Mouse (Mus musculus): ENCODE data around the gene Plcl1. TPM values are rescaled to one million over a fixed set of nuclear protein-coding genes. Genes with fewer than 3 reads are reported as not detected.

Plcl1 gene
- total RNA-seq, 2 experiments from 2014 or later, result 11.7 to 12.3 TPM

DNA sequence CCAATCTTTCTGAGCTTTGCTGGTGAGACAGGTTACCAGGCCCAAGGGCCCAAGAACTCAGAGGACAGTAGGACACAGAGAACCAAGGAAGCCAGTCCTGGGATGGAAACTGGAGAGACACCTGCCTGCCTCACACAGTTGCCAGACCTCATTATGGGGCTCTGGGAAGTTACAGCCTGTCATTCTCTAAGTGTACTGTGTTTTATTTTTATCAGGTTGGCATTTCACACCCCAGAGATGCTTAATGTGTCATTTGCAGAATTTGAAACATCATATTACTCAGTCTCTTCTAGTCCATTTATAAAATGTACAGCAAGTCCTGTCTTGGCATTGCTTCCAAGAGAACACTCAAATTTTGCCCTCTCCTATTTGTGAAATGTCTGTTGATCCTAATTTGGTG, 111.5 kb downstream of the Plcl1 start:
- DNase-seq (ENCODE audit: low spot score in 2 of 2), result no peak

DNA sequence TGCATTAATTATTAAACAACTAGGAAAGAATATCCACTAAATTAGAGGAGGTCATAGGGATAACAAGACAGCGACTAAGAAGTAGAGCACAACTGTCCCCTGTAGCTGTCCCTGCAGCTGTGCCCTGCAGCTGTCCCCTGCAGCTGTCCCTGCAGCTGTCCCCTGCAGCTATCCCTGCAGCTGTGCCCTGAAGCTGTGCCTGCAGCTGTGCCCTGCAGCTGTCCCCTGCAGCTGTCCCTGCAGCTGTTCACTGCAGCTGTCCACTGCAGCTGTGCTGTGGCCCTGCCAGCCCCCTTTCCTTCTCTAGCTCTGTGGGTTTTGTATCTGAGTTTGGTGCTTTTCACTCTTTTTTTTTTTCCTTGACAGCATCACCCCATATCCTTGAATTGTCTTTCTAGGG, 118.2 kb downstream of the Plcl1 start:
- no peak for DNase-seq (ENCODE audit: low spot score in 2 of 2)

DNA sequence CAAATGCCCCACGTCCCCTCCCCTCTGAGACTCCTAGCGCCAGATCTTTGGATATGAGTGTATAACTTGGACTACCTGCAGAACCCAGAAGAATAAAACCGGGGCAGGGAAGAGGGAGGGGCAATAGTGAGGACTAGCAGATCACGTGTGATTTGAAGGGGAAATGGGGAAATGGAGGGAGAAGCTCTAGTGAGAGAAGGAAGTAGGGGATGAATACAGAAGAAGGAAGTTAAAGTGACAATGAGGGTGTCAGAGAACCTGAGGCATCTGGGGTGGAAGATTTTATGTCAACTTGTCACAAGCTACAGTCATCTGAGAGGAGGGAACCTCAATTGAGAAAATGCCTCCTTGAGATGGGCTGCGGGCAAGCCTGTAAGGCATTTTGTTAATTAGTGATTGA, 119.4 kb downstream of the Plcl1 start:
- no peak for DNase-seq (ENCODE audit: low spot score in 2 of 2)

DNA sequence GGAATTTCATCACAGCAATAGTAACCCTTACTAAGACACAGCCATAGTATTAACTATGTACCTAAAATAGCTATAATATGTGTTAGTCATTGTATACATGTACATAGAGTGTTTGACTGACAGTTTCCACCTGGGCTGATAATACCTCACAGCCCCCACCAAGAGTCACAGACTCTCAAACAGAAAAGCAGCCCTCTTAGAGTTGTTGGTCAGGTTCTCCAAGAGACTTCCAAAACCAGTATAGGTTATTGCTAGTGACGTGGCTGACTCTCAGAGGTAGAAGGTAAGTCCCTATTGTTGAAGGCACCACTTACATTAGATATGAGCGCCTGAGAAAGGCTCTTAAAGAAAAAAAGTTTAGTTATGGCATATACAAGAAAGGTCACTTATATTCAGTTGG, 120.0 kb downstream of the Plcl1 start:
- DNase-seq (ENCODE audit: low spot score in 2 of 2), result no peak

DNA sequence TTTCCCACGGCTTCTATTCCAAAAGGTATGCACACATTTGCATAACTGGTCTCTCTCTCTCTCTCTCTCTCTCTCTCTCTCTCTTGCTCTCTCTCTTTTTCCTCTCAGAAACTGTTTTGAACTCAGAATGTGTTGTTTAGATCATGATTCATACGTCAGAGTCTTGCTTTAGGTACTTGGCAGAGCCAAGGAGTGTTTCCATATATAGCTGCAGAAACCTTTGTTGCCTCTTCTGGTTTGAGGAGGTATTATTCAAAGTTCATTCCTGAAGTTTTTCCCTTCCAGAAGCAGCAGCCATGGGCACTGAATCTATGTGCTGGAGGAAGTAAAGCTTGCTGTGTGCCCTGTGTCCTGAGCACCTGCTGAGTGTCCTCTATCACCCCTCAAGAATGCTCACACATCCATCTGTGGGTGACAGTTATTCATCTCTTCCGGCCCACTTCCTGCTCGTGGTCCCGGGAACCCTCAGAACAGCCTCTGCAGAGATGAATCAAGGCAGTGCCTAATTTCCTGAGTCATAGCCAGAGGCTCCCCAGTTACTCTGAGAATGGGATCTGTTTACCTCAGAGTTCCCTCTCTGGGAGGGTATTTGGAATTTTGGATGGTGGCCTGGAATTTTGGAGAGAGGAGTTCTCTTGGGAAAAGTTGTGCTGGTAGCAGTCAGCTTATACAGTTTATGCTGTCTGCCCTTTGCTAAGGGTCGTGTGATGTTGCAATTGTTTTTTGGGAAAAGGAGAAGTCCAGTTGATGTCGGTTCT, 123.0 kb downstream of the Plcl1 start:
- DNase-seq (ENCODE audit: low spot score in 2 of 2), result no peak

DNA sequence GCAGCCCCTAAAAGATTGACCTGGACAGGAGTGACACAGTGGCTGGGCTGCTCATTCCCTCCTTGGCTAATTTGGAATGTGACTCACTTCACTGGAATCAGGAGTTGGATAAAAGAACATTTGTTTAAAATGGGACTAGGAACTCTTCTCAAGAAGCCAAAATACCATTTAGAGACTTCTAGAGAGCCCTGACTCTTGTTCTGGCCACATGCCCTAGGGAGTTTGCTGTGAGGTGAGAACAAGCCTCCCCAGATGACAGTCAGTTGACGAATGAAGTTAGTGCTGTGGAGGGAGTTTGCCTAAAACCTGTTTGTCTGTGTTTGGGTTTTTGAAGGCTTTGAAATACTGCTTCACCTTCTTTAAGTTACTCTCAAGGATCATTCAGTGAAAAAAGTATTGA, 128.1 kb downstream of the Plcl1 start:
- no peak for DNase-seq (ENCODE audit: low spot score in 2 of 2)

DNA sequence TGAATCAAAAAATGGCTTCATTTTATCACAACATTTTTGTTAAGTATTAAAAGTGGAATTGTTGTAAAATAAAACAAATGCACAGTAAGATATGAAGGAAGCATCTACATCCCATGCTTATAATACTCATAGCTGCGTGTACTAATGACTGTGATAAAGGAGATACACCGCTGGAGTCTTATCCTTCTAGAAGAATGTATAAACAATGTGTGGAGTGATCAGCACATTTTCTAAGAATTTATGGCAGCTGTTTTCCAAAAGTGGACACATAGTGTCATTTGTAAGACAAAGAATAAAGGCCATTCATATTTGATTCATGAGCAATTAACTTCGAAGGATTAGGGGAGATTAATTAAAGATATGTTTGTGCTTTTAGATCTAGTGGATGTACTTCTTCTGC, 148.7 kb downstream of the Plcl1 start:
- DNase-seq (ENCODE audit: low spot score in 2 of 2), result no peak

DNA sequence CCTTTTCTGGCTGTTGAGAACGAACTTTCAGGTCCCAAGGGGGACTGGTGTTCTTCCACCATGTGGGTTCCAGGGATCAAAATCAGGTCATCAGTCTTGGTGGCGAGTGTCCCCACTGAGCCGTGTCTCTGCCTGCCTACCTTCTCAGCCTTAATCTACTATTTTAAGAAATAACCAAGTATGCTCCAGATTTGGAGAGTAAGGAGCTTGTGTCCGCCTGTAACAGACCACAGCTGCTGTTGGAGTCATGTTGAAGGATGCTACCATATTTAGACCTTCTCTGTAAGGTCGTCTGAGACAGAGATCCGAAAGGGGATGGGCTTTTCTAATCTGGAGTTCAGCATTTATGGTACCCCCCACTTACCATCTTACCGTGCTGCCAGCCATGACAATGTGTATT, 152.2 kb downstream of the Plcl1 start:
- no peak for DNase-seq (ENCODE audit: low spot score in 2 of 2)

DNA sequence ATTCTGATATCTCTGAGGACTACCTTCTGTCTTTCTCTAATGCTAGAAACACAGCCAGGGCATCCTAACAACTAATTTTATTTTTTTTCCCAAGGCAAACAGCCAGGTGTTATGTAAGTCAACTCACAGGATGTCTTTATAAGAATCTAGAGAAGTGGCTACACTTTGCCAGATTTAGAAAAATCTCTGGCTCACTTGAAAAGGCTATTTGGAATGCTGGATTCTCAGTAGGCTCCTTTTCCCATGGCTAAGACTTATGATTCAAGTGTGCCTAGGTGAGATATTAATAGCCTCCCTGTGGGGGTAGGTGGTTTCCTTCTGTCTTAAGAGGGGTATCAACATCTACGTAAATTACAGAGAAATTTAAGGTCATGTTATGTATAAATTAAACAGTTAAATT, 152.7 kb downstream of the Plcl1 start:
- no peak for DNase-seq (ENCODE audit: low spot score in 2 of 2)

DNA sequence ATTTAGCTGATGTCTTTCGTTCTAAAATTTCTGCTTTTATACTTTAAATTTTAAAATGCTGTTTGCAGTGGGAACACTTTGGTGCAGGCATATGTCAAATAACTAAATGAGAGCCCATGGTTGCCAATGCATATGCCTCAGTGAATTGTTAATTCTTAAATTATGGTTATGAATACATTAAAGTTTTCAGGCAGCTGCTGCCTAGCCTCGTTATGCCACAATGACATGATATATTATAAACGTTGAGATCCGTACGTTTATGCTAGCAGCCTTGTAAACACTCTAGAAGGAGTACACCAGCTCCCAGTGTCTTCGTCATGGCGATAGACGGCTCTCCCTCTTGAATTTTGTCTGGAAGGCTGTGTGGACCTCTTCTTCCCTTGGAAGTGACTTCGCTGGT, 154.3 kb downstream of the Plcl1 start:
- DNase-seq (ENCODE audit: low spot score in 2 of 2), result no peak

DNA sequence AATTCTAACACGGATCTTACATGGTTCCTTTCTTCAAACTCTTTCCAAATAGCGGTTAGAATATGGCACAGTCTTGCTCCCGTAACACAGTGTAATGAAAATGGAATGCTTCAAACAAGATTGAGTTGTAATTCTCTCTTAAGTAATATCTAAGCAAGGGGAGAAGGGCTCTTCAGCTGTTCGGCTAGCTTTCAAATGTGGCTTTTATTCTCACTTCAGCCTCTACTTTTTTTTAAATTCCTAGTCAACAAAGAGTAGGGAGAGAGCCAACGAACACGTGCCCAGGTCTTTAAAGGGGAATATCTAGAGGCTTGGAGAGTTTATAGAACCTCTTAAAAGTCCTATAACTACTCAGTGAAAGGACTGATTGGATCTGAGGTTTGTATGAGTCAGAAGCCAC, 160.2 kb downstream of the Plcl1 start:
- DNase-seq (ENCODE audit: low spot score in 2 of 2), result no peak

DNA sequence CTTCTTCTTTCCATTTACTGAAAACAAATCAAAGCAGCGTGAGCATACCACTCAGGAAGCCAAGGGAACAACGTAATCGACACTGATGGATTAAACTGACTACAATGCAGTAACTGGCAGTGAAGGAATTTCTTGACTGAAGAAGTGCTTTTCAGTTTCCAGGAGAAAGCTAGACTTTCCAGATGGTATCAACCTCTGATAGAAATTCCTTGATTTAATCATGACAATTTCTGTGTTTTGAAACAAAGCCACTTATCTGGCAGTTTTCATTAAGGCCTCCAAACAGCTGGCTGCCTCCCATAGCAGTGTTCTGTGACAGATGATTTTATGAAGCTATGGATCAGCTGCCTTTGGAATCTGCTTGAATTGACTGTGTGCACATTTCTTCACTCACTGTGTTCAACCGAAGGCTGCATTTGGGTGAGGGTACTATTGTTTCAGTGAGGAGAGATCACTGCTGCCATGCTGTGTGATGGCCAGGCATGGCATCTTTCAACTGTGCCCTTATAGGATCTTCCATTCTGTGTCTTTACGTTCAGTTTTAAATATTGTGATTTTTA, 162.2 kb downstream of the Plcl1 start:
- no peak for DNase-seq (ENCODE audit: low spot score in 2 of 2)

DNA sequence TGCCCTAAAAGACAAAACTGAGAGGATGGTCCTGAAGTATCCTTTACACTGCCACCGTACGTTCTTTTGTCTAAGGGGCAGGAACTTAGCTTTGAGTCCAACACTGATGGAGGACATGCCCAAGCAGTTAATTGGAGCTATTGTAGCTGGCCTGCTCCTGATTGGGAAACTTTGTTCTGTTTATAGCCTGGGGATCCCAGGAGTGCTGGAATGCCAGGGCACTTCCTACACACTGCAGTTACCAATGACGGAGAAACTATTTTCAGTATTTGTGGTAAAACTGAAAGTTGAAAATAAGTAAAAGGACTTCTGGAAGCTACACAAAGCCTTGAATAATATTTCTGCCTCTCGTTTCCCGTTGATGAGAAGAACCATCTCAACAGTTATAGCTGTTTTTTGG, 164.5 kb downstream of the Plcl1 start:
- DNase-seq (ENCODE audit: low spot score in 2 of 2), result no peak

DNA sequence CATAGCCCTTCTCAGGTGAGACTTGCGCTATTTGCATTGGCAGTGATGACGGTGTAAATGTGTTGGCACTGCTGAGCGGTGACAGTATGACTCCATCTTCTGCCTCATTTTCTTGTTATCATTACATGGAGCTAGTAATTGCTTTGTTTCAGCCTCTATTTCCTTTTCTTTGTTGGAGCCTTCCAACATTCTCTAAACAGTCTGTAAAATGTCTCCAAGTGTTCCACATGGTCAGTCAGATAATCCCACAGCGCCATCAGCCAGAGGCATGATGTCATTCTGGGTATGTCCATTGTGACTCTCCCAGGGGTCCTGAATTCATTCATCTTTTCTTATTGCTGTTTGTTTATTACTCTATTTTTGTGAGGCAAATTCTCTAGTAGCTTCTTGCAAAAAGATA, 165.7 kb downstream of the Plcl1 start:
- no peak for DNase-seq (ENCODE audit: low spot score in 2 of 2)

DNA sequence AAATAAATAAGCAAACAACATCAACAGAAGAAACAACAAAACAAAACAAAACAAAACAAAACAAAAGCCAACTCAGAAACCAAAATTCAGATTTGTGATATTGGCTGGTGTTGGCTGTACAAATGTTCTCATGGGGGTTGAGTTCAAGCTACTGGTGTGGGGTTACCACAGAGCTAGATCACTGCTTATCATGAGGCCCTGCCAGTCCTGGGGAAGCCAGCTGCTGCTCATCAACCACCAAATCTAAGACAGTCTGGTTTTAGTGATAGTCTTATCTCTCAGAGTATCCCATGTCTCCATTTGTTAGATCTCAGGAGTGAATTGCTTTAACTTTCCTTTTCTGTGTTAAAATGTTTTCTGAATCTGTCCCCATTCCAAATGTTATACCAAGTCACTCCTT, 166.5 kb downstream of the Plcl1 start:
- no peak for DNase-seq (ENCODE audit: low spot score in 2 of 2)

DNA sequence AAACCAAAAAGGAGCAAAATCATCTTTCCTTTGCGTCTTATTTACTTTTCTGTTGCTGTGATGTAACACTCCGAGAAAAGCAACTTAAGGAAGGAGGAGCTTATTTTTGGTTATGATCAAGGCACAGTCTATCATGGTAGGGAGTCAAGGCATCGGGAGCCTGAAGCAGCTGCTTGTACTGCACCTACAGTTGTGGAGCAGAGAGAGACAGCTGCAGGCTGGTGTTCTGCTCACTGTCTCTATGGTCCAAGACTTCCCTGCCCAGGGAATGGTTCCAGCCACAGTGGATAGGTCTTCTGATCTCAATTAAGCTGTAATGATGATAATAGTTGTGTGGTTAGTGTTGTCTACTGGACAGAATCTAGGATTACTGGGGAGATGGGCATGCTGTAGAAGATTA, 166.9 kb downstream of the Plcl1 start:
- DNase-seq (ENCODE audit: low spot score in 2 of 2), result no peak

DNA sequence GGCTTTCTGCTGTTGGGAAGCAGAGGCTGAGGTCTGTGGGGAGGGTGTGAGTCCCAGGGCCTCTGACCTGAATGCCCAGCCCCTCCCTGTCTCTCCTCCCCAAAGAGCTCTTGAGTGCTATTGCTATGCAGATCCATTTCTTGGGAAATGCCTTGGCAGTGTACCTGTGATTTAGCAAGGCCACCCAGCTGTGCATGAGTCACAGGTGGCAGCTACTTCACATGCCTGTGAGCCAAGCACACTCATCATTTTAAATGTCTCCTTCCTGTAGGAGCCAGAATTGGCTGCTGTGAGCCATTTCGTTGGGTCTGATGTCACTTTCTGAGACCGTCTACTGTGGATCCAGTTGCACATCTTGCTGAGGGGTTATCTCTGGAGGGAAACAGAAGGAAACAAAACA, 170.2 kb downstream of the Plcl1 start:
- no peak for DNase-seq (ENCODE audit: low spot score in 2 of 2)

DNA sequence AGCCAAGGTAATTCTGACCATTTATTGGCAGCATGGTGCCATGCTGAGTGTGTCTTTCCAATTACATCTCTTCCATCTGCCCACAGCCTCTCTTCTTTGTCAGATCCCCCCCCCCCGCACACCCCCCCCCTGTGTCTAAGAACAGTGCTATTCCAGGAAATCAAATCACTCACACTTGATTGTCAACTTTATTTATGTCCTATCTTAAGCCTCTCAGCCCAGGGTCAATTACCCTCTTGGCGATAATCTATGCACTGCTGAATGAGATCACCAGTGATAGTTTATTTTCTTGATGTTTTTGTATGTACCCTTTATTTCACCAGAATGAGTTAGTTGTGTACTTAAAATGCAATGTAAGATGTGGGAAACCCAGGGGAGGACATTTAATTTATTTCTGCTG, 176.0 kb downstream of the Plcl1 start:
- DNase-seq (ENCODE audit: low spot score in 2 of 2), result no peak

DNA sequence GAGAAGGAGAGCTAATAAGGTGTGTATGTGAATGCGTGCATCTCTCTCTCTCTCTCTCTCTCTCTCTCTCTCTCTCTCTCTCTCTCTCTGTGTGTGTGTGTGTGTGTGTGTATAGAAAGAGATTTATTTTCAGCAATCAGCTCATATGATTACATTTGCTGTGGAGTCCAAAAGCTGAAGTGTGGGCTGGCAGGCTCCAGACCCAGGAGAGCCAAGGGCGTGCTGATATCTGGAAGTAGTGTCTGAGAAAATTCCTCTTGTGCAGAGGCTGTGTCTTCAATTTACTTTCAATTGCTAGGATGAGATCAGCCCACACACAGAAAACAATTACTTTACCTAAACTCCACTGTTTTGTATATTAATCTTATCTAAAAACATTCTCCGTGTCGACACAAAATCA, 179.7 kb downstream of the Plcl1 start:
- DNase-seq (ENCODE audit: low spot score in 2 of 2), result no peak

DNA sequence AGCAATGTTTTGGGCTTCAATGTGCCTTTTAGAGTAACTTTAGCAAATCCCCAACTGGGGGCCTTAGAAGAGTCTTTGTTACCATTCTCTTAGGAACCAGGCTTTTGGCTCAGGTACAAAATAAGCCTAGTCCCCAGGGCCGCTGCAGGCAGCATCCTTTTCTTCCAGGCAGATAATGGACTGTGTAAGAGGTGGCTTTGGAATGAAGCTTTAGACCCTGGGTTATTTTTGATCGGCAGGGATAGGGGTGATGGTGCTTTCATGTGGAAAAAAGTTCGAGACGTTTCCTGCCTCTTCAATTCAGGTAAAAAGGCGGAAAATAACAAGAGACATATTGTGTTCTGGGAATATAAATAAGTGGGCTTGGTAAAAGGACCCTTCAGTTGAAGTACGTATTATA, 182.4 kb downstream of the Plcl1 start:
- DNase-seq (ENCODE audit: low spot score in 2 of 2), result no peak

DNA sequence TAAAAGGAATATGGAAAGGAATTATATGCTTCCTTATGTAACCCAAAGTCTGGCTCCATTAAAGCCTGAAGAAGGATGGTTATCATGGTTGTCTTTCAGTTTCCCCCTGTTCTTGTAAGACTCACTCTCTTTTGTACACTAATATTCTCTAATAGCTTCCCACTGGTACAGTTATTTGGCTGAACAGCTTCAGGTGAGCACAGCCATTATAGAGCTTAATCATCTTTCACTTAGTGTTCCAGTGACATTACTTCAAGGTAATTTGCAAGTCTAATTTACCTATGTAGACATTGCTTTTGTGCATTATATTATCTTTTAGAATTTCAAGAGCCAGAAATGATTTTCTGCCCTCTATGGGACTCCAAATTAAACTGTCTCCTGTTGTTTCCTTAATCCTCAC, 184.3 kb downstream of the Plcl1 start:
- no peak for DNase-seq (ENCODE audit: low spot score in 2 of 2)

DNA sequence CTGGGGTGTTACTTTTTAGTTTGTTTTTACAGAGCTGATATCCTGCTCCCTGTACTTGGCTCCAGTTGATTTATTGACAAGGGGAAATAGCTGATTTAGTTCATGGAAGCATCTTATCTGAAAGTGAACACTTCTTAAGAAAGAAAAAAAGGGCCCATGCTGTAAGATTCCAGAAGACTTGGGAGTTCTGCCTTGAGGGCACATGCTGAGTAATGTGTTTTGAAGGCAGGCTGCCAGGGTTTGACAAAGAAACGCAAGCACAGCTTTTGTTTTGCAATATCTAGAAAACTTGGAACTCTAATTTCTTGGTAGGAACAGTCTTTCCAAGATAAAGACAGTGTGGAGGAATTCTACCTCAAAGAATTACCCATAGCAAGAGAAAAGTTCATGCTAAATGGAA, 194.8 kb downstream of the Plcl1 start:
- no peak for DNase-seq (ENCODE audit: low spot score in 2 of 2)

DNA sequence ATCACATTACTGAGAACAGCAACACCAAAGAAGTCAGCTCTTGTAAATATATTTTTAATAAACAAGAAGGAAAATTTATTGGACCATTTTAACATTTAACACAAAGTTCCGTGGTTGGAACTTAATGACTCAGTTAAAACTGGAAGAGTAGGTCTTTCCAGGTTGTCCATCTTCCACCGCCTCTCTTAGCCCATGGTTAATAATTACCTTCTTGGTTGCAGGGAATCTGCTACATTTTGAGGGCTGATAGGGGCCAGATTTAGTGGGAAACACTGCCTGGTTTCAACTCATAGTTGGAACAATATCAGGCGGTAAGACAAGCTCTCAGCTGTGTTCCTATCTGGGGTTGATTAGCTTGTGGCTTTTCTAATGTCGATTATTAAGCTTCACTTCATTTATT, 198.9 kb downstream of the Plcl1 start:
- DNase-seq (ENCODE audit: low spot score in 2 of 2), result no peak

DNA sequence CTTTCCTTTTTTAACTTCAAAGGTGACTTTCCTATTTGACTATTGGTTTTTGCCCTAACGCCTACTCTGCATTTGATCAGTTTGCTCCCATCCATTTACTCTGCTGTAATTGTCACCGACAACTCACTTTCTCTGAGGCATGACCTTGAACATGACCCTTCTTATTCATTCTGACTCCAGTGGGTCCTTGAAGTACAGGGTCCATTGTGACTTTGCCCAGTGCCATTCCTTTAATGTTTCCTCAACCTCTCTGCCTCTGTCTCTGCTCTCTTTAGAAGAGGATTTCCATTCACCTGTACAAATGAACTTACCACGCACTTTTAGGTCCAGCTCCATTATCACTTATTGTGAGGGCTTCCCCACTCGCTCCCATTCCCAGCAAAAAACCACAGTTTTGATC, 199.7 kb downstream of the Plcl1 start:
- DNase-seq (ENCODE audit: low spot score in 2 of 2), result no peak
